Mouse (Mus musculus) adrenal gland, adult 8-10 months (tissue): ENCODE measurements around the gene Gnl3l. TPM values are rescaled to one million over a fixed set of nuclear protein-coding genes. Genes with fewer than 3 reads are reported as not detected.

Experiments
- DNase-seq: peaks from one replicate; pipeline ENCODE4 v3.0.0; 2022
- total RNA-seq, 4 experiments: library from RNA; stranded (reverse); gene quantifications; 2 replicates each; pipeline ENCODE4 v1.2.4; 2022

The Gnl3l gene
- 10 to 100 TPM; 79.3 to 90.8 (median 85.5) TPM for total RNA-seq

DNA sequence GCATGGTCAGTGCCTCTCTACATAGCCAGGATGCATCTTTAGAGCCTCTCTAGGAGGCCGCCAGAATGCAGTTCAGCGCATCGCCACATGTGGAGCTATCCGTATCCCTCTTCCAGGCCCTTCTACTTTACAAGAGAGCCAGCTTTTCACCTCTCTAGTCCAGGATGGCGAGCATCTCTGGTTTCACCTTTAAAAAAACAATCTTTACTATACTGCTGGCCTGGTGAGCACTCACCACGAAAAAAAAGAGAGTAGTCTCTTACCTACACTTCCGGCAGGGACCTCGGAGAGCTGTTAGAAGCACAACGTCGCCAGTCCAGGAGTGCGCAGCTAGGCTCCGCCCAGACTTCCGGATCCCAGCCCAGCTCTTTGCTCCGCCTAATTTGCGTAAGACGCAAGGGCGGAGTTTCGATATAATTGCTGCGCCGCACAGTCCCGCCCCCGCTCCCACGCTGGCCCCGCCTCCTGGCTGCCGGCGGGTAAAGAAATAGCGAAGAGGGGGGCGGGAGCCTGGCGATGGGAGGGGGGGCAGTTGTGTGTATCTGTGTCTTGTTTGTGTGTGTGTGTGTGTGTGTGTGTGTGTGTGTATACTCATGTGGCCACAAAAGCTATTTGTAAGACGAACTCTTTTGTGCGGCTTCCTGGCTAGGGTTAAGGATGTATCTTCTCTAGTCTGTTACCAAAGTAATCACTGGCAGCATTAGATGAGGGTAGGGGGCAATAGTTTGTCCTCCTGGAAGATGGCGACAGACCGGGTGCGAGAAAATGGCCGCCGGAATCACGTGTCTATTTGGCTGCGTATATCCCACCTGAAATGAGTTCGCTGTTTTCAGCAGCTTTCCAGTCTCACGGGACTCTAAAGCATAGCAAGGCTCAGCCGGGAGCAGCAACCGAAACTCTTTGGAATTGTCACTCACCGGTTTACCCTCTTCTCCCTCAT lies at the start of gene Gnl3l:
Gnl3l (minus strand) TSS at position 385 of the 940 bp plus-strand sequence.
- DNase-seq = peak; percentile 83

DNA sequence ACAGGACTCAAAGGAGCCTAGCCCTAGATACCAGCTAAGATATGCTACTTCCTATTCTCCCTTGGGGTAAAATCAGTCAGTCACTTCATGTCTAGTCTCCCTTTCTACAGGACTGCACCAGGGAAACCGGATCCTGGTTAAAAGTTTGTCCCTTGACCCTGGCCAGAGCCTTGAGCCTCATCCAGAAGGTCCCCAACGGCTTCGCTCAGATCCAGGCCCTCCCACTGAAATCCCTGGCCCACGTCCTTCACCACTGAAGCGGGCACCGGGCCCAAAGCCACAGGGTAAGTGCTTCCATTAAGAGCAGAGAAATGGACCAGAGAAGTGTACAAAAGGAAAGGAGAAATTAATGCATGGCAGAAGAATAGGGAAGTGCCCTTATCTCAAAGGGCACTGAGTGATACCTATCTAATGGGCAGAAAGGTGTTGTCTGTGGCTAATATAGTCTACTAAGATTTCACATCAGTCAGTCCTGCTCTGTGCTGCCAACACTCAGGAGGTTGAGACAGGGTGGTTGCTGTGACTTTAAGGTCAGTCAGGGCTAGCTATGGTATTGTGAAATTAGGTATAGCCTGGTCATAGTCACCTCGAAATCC lies 49.0 kb upstream of the Gnl3l start:
- DNase-seq = peak; percentile 67

DNA sequence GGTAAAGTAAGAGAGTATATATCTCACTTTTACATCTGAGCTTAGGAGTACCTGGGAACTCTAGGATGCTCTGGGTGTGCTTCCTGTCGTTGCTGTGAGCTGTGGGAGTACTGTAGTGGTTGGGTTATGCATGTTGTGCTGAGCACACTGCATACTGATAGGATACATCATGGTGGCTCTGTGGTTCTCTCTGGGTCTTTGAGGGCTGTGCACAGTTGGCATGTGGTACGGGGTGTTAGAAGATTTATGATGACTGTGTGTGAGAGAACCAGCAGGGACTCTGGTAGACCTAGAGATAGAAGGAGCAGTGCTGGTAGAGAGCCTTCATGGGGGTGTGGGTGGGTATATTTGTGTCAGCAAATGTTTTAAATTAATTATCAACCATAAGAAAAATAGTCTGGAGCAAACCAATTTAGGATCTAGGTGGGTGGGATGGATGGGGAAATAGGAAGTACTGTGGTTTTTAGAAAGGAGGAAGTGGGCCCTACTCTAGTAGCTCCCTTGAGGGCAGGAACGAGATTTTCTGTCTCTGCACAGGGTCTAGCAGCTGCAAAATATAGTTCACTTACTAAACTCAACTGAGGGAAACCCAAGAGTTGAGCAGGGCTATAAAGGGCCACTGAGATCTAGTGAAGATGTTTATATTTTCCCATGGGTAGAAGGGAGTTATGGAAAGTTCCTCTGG lies 44.6 kb upstream of the Gnl3l start:
- no peak for DNase-seq

DNA sequence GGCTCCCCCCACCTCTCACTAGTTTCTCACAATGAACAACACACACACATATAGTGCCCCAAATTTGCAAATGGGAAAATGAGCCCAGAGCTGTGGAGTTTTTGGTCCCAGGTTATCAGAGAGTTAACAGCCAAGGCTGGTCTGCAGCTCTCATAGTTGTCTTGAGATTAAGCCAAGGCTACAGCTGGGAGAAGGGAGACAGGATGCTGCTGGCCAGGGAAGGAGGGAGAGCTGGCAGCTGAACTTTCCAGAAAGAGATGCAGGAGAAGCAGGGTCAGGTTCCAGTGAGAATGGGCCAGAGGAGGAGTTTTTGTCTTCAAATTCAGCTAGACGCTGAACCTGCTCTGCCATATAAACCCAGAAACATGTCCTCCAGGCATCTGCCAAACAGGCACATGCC lies 42.2 kb upstream of the Gnl3l start:
- no peak for DNase-seq

DNA sequence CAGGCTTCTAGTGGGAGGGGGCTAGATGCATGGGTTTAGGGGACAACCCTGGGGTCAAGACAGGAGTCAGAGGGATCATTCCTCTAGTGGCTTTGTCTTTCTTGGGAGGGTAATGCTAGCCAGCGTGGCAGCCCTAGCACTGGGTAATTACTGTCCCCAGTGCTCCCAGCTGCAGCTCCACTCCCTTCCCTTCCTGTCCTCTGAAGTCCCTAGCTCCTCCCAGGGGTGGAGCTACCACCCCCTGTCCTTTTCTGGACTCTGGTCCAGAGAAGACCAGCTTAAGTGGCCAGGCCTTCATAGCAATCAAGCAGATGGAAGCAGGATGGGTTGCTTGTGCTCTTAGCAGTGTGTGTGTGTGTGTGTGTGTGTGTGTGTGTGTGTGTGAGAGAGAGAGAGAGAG lies 38.4 kb upstream of the Gnl3l start:
- DNase-seq = no peak

DNA sequence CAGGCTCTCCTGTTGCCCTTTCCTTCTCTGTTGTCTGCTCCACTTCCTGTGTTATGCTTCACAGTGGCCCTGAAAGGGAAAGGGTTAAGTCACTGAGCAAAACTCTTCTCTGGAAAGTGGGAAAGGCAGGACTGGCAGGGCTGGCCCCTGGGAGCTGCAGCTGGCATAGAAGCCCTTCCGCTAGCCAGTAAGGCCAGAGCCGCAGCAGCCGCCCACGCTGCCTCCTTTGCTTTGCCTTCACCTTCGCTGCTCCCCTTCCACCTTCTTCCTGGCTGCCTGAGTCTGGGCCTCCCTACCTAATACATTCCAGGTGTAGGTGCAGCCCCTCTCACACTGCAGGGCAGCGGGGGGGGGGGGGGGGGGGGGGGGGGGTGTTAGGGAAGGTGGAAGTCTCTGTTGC lies 37.4 kb upstream of the Gnl3l start:
- DNase-seq = no peak

DNA sequence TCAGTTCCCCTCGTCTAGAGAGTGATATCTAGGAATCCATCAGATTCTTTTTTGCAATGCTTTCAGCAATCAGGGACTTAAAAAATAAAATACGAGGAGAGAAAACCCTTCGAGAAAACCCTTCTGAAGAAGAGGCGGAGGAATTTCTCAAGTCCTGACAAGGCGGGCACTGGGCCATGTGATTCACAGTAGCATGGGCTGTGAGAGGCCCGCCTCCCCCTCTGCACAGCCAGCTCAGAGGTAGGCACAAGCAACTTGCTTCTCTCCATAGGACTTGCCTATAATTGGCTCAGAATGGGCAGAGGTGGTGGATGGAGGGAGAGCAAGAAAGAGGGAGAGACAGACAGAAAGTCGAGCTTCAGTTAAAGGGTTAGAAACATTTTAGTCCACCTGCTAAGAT lies 33.2 kb upstream of the Gnl3l start:
- DNase-seq = no peak

DNA sequence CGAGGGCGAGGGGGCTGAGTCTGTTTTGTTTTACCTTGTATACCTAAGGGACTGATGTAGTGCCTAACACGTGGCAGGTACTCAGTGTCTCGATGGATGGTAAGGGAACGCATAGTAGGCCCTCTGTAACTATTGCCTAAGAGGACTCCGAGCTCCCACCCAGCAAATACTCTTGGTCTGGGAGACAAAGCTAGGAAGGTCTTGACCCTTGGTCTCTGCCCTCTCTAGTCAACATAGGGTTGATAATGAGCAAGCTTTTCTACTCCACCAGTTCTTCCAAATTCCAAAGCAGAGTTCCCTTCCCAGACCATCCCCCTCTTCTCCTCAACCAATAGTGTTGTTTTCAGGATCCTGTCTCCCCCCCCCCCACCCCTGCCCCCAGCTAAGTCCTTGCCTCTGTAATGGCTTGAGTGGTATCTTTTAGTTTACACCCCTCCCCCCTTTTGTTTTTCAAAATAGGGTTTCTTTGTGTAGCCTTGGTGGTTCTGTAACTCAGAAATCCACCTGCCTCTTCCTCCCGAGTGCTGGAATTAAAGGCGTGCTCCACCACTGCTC lies 32.6 kb upstream of the Gnl3l start:
- DNase-seq = no peak

DNA sequence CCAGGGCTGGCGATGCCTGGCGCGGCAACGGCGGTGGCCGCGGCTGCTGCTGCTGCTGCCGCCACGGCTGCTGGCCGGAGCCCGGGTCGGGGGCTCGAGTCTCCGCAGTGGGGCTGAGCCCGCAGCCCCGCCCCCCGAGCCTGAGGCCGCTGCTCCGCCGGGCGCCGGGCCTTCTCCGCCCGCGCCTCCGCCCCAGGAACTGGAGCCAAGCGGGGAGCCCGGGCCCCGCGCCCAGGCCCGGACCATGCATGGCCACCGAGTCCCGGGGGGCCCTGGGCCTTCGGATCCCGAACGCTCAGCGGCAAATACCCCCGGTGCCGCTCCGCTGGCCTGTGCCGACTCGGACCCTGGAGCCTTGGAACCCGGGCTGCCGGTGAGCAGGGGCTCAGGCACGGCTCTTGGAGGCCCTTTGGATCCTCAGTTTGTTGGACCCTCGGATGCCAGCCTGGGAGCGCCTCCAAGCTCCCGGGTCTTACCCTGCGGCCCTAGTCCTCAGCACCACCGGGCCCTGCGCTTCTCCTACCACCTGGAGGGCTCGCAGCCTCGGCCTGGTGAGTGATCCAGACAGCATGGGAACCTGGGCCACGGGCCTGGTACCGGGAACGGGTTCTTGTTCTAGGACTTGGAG lies 30.4 kb upstream of the Gnl3l start:
- DNase-seq = no peak

DNA sequence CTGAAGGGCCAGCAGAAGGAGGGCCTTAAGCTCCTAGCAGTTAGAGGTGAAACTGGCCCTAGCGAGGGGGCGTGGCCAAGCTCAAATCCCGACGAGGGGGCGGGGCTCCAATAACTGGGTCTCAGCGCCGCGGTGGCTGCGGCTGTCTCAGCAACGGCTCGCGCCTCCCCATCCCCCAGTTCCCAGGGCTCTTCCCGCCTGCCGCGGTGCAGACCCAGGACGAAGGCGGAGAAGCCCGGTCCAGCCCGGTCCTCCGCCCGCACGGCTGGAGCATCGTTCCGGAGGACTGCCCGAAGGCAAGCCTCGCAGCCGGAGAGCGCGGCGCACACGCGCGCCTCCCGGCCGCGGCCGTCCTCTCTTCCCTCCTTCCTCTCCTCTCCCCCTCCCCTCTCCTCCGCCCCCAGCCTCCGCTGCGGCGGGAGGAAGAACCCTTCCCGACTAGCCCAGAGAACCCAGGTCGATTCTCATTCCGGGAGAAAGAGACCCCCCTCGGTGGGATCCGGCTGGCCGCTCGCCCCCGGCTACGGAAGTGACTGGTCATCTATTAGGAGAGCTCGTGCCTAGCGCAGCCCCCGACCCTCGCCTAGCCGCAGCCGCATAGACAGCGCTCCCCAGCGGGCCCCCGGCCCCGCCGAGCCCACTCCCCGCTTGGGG lies 29.8 kb upstream of the Gnl3l start:
- peak; percentile 80 for DNase-seq

DNA sequence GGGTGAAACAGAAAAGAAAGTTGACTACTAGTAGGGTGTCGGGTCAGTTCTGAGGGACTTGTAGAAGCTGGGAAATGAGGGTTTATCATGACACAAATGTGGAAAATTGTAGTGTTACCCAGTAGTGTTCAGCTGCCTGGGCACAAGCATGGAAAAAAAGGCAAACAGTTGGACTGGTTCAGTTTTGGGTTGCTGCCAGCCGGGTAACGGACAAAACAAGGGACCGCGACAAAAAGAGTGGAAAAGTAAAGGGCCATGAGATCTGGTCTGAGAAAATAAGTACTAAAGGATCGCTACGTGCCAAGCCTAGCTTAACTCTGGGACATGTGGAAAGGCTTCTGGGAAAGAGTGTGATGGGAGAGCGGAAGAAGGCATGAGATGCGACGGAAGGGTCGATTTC lies 29.2 kb upstream of the Gnl3l start:
- no peak for DNase-seq

DNA sequence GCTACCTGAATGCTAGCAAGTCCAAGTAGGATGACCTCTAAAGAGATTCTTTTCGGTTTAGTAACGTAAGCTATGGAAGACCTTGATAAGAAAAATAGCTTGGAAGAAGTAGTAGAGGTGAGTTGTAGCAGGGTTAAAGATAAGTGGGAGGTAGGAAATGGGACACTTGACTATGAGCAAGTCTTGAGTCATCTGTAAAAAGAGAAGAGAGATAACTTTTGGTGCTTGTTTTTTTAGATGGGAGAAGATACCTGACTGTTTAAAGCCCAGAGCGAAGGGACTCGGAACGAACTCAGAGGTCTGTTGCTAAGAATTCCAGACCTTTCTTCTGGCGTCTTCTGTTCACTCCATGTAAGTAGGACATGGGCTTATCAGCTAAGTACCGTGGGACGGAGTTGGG lies 28.7 kb upstream of the Gnl3l start, which contains the start of gene Fgd1:
Fgd1 (plus strand) TSS at position 301 of the 400 bp plus-strand sequence.
- DNase-seq = no peak

DNA sequence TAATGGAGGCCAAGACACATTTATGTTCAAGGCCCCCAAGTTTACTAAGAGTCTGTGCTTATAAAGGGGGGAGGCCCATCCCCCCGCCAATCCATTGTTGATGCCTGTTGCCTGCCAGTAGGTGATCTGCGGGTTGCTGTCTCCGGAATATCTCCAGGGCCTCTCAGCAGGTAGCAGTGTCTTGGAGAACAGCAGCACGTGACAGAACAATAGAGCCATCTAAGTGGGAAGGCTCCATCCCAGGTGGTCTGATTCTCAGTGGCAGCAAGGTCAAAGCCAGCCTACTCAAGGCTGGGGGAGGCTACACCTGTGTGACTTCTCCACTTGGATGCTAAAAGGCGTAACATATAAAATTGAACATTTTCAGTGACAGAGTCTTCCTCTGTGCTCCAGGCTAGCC lies 24.1 kb upstream of the Gnl3l start:
- DNase-seq = no peak

DNA sequence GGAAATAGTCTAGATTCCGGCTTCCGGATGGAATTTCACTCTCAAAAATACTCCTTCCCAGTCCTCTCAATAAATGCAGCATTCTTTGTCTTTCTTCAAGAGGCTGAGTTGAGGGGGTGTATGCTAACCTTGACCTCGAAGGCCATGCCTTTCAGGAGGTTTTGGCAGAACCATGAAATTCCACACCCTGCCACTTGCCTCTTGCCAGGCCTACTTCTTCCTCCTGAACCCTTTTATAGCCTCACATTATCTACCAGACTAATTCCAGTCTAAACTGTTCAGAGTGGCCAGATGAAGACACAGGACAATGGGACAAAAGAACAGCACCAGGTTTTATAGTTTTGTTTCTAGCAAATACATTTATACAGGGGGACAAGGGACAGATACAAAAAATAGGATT lies 14.3 kb upstream of the Gnl3l start:
- DNase-seq = no peak

DNA sequence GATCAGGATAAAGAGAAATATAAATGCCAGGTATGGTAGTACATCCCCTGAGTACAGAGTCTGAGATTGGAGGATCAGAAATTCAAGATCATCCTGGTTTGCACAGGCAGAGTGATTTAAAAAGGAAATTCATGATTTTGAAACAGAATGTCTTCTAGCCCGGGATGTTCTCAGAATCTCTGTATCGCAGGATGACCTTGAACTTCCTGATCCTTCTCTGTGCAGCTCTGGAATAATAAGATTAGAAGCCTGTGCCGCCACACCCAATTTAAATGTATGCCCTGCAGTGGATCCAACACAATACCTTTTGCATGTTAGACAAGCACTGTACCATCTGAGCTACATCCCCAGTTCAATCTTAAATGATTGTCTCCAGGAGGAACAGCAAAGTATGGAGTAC lies 1.7 kb upstream of the Gnl3l start:
- DNase-seq = no peak

DNA sequence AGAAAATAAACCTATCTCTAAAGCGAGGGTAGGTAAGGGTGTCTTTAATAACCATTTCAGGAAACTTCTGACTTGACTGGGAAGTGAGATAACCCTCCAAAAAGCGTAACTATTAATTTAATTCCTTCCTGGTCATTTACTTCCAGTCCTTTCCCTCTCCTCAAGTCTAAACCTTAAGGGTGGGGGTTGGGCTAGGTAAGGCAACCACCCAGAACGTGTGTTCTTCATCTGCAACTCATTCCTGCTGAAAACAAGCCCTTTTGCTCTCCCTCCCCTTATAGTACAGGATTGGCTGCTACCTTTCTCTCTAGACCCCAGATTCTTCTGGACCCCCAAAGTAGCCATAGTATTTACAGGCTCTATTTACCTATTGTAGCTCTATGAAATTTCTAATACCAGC lies 775 bp upstream of the Gnl3l start:
- no peak for DNase-seq

DNA sequence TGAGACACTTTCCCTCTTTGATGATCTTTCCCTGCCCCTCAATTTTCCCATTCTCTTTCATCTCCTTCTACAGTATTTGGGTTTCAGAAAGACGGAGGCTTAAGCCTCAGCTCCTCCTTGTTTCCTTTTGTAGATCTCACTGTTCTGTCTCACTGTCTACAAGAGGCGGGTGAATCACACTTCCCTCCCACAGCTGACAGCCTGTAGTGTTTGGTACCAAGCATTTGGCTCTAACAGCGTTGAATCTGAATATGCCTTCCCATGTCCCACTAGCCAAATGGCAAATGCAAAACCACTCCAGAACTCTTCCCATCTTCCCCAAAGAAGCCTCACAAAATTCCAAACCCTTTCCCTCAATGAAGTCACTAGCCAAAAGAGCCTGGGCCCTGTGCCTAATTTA lies 20.3 kb downstream of the Gnl3l start:
- DNase-seq = no peak

DNA sequence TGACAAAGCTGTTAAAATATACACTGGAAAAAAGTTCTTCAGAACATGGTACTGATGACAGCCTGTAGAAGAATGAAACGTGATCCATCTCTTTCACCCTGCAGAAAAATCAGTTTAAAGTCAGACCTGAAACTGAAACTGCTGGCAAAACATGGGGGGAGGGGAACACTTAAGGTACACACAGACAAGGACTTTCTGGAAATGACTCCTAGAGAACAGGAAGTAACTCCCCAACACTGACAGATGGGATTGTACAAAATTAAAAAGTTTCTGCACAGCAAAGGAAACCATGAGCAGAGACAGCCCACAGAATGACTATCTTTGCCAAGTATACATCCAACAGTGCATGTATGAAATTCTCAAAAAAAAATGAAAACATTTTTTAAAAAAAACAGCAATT lies 35.5 kb downstream of the Gnl3l start:
- DNase-seq = no peak

DNA sequence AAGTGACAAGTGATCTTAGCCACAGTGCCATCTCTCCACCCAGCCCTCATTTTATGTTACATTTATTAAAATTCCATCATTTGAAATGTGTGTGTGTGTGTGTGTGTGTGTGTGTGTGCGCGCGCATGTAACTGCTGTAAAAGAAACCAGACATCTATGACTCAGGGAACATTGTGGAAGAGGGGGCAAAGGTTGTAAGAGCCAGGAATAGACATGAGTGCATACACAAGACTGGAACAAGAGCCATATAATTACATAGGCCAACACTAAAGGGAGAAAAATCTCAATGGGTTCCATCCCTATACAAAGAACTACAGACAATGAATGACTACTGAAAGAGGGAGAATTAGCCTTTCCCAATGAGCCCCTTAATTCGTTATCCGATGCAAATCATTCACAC lies 41.7 kb downstream of the Gnl3l start:
- DNase-seq = no peak

DNA sequence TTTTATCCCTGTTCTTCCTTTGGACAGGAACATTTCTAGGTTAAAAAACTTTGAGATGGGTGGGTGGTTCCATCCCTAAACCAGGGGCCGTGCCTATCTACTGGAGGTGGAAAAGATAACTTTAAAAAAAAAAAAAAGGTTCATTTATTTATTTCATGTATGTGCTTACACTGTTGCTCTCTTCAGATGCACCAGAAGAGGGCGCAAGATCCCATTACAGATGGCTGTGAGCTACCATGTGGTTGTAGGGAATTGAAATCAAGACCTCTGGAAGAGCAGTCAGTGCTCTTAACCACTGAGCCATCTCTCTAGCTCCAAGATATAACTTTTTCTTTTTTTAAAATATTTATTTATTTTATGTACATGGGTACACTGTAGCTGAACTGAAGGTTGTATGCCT lies 54.1 kb downstream of the Gnl3l start:
- no peak for DNase-seq

DNA sequence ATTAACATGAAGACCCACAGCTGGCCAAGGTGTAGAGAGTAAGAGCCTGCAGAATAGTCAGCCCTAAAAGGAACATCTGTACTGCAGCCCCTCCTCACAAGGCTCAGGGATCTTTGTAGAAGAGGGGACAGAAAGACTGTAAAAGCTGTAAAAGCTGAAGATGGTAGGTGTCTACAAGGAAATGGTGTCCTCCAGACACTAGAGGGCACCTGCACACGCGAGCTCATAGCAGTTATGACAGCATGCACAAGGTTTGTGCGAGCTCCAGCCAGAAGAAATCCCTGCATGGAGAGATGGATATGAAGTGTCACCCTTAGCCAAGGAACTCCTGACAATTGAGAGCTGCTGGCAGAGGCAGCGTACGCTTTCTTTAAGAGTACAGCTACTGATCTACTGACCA lies 56.4 kb downstream of the Gnl3l start:
- no peak for DNase-seq
